In the genomic region with DNA sequence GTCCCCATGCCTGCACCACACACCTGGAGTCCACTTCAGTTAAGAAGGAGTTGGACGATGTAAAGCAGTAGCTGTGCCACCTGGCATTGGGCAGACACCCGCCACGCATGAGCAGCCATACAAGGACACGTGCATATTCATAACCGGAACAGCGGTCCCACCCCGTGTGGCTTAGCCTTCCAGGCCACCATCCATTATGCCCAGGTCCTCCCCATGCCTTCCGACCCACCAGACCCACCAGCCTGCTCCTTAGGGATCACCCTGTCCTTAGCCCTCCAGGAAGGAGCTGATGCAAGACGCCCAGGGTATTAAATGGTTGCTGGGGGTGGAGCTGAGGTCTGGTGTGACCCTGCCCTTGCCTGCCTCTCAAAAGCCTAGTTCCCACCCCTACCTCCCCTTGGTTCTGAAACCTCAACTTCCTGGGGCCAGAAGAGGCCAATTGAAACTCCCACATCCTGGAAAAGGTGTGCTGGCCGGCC, we compare ENCODE assay signal across 8 mouse cellular contexts. TPM values are rescaled to one million over a fixed set of nuclear protein-coding genes. Genes with fewer than 3 reads are reported as not detected.
DNase-seq lines count a peak whose midpoint lies in the region; ATAC-seq lines count a peak whose summit lies in the region.

No protein-coding gene starts in this region.

- peak overlapping the region; percentile 99; the same call in 1 of the 2 replicates for H3K4me2 ChIP-seq in forebrain, embryonic 11.5 days (ENCODE audit: low read depth, low read length, severe bottlenecking)
- H3K4me2 ChIP-seq in forebrain, embryonic 15.5 days (replicated peaks) = no peak overlapping the region

- no peak overlapping the region for H3K4me3 ChIP-seq in forebrain, embryonic 11.5 days (ENCODE audit: low read depth, low read length)
- H3K4me3 ChIP-seq in forebrain, embryonic 15.5 days = no peak overlapping the region

- H3K4me1 ChIP-seq in forebrain, embryonic 11.5 days (replicated peaks; ENCODE audit: control insufficient read depth, insufficient read depth, low read length) = peaks cover 17% of the 10 kb centered on the region
- peaks cover 34% of the 10 kb centered on the region for H3K4me1 ChIP-seq in forebrain, embryonic 15.5 days

- no peak overlapping the region for H3K9ac ChIP-seq in forebrain, embryonic 11.5 days (ENCODE audit: low read length)
- H3K9ac ChIP-seq in forebrain, embryonic 15.5 days (replicated peaks) = no peak overlapping the region

- H3K9me3 ChIP-seq in forebrain, embryonic 11.5 days (ENCODE audit: control insufficient read depth, low read length) = no peaks in the 10 kb centered on the region
- no peaks in the 10 kb centered on the region for H3K9me3 ChIP-seq in forebrain, embryonic 15.5 days

- no peak overlapping the region for H3K27ac ChIP-seq in forebrain, embryonic 11.5 days (ENCODE audit: low read depth, low read length)
- H3K27ac ChIP-seq in forebrain, embryonic 15.5 days (replicated peaks) = no peak overlapping the region

- ATAC-seq in forebrain, embryonic 11.5 days (replicated peaks; ENCODE audit: low FRiP score) = no peak
- no peak for ATAC-seq in forebrain, embryonic 15.5 days (replicated peaks)

- no peak for DNase-seq in forebrain, embryonic 11.5 days (ENCODE audit: low spot score)
- peak; percentile 31 for DNase-seq in NIH3T3 (ENCODE audit: low read depth)
- peak; percentile 69 to 76 for DNase-seq in kidney, adult 8-10 months
- DNase-seq in lung, postnatal 10 days = peak; percentile 50
- DNase-seq in frontal cortex, postnatal 10 days (ENCODE audit: low spot score in 2 of 2) = no peak
- no peak for DNase-seq in gastrocnemius, adult 18-20 months (ENCODE audit: low spot score)
- DNase-seq in gastrocnemius, postnatal 36 days = no peak

- intact Hi-C loops in gastrocnemius, postnatal 36 days (cut with DNase I) = no loop called here

- 82% methylated on average over 10 of the region's 10 CpGs for WGBS in forebrain, embryonic 11.5 days
- WGBS in forebrain, embryonic 15.5 days = 63% methylated on average over 10 of the region's 10 CpGs

- no peaks in the 10 kb centered on the region for H3K27me3 ChIP-seq in forebrain, embryonic 11.5 days (ENCODE audit: control insufficient read depth, insufficient read depth, low read length)
- H3K27me3 ChIP-seq in forebrain, embryonic 15.5 days = no peaks in the 10 kb centered on the region

- no peaks in the 10 kb centered on the region for H3K36me3 ChIP-seq in forebrain, embryonic 11.5 days (ENCODE audit: control insufficient read depth, insufficient read depth, low read length)
- no peaks in the 10 kb centered on the region for H3K36me3 ChIP-seq in forebrain, embryonic 15.5 days

RNA-seq across cellular contexts. Expression of gene Slc1a5, which starts 3.4 kb away (rescaled TPM):
- polyA plus RNA-seq in forebrain, embryonic 11.5 days (2014; fragmentation: Nextera tagmentation; extraction: Ambion mirVana) = 33.9 and 34.1 TPM in 2 replicates
- polyA plus RNA-seq in forebrain, embryonic 15.5 days (2015; fragmentation: Nextera tagmentation; extraction: Ambion mirVana) = 10.0 and 13.6 TPM in 2 replicates
- 10 to 100 TPM; 14.0 to 14.3 TPM for total RNA-seq in gastrocnemius, adult 18-20 months (2021)
- 10 to 100 TPM; 15.2 to 18.6 TPM for total RNA-seq in gastrocnemius, postnatal 36 days (2021)

RNA-seq across cellular contexts. Expression of gene Strn4, which starts 31.2 kb away (rescaled TPM):
- 137 and 166 TPM in 2 replicates for polyA plus RNA-seq in forebrain, embryonic 11.5 days (2014; fragmentation: Nextera tagmentation; extraction: Ambion mirVana)
- polyA plus RNA-seq in forebrain, embryonic 15.5 days (2015; fragmentation: Nextera tagmentation; extraction: Ambion mirVana) = 185 and 193 TPM in 2 replicates
- total RNA-seq in gastrocnemius, adult 18-20 months (2021) = 10 to 100 TPM in 1 of 2 experiments, 1 to 10 TPM in 1; 9.8 to 13.6 TPM
- total RNA-seq in gastrocnemius, postnatal 36 days (2021) = 10 to 100 TPM; 13.9 to 14.7 TPM

RNA-seq across cellular contexts. Expression of gene Fkrp, which starts 32.0 kb away (rescaled TPM):
- polyA plus RNA-seq in forebrain, embryonic 11.5 days (2014; fragmentation: Nextera tagmentation; extraction: Ambion mirVana) = 27.1 and 29.0 TPM in 2 replicates
- 28.2 and 29.0 TPM in 2 replicates for polyA plus RNA-seq in forebrain, embryonic 15.5 days (2015; fragmentation: Nextera tagmentation; extraction: Ambion mirVana)
- total RNA-seq in gastrocnemius, adult 18-20 months (2021) = 10 to 100 TPM; 51.7 to 58.0 TPM
- 10 to 100 TPM; 45.3 to 50.1 TPM for total RNA-seq in gastrocnemius, postnatal 36 days (2021)

RNA-seq across cellular contexts. Expression of gene Ap2s1, which starts 46.3 kb away (rescaled TPM):
- polyA plus RNA-seq in forebrain, embryonic 11.5 days (2014; fragmentation: Nextera tagmentation; extraction: Ambion mirVana) = 270 and 272 TPM in 2 replicates
- polyA plus RNA-seq in forebrain, embryonic 15.5 days (2015; fragmentation: Nextera tagmentation; extraction: Ambion mirVana) = 395 and 401 TPM in 2 replicates
- total RNA-seq in gastrocnemius, adult 18-20 months (2021) = 10 to 100 TPM; 44.5 to 46.8 TPM
- 10 to 100 TPM; 48.5 to 50.9 TPM for total RNA-seq in gastrocnemius, postnatal 36 days (2021)

RNA-seq across cellular contexts. Expression of gene Prkd2, which starts 58.2 kb away (rescaled TPM):
- 11.0 and 11.6 TPM in 2 replicates for polyA plus RNA-seq in forebrain, embryonic 11.5 days (2014; fragmentation: Nextera tagmentation; extraction: Ambion mirVana)
- 7.0 and 8.0 TPM in 2 replicates for polyA plus RNA-seq in forebrain, embryonic 15.5 days (2015; fragmentation: Nextera tagmentation; extraction: Ambion mirVana)
- 1 to 10 TPM; 4.9 to 5.9 TPM for total RNA-seq in gastrocnemius, adult 18-20 months (2021)
- 1 to 10 TPM; 5.1 to 6.5 TPM for total RNA-seq in gastrocnemius, postnatal 36 days (2021)

Comparison
In these comparisons a context has a peak if more than half of its experiments do, and no peak if none do; other contexts are left out.
1. DNase-seq: peak in NIH3T3 (single experiment), kidney, adult 8-10 months (2 of 2) and lung, postnatal 10 days (single experiment); none in forebrain, embryonic 11.5 days (single experiment), frontal cortex, postnatal 10 days (0 of 2), gastrocnemius, adult 18-20 months (single experiment) and gastrocnemius, postnatal 36 days (0 of 2).